Mouse (Mus musculus): ENCODE data around the gene Ret. TPM values are rescaled to one million over a fixed set of nuclear protein-coding genes. Genes with fewer than 3 reads are reported as not detected.

Gene Ret
- polyA plus RNA-seq, 1 experiment from 2014 or later: 6.6 TPM

DNA sequence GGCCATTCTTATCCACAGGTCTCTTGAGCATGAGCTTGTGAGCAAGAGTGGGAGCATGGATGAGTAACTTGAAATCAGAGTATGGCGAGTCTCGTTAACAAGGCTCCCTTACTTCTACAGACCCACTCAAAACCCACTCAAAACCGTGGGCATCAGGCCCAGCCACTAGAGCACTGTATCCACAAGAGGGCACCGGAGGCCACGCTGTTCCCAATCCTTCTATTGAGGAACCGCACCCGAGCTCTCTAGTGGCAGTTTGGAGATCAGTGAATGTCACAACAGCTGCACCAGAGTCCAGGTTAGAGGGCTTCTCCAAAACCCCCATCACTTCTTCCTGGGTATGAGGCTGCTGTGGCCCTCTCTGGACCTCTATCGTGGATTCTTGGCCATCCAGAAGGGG, 2.4 kb downstream of the Ret start:
- Histone ChIP-seq H3K4me1 (peaks cover 22% of the 10 kb centered on the region), H3K27me3 (replicated peaks) (peaks cover 45% of the 10 kb centered on the region), H3K9me3 (no peaks in the 10 kb centered on the region), H3K27ac (no peak overlapping the region), H3K9ac (no peak overlapping the region), H3K36me3 (replicated peaks) (no peaks in the 10 kb centered on the region), H3K4me3 (no peak overlapping the region), H3K4me2 (0 out of 2 replicates have a peak overlapping the region, but pooled peaks have one; percentile 99)
- 25% methylated on average over 8 of the region's 8 CpGs for WGBS
- peak; percentile 10; the same call in 1 of the 2 replicates for ATAC-seq (replicated peaks)

DNA sequence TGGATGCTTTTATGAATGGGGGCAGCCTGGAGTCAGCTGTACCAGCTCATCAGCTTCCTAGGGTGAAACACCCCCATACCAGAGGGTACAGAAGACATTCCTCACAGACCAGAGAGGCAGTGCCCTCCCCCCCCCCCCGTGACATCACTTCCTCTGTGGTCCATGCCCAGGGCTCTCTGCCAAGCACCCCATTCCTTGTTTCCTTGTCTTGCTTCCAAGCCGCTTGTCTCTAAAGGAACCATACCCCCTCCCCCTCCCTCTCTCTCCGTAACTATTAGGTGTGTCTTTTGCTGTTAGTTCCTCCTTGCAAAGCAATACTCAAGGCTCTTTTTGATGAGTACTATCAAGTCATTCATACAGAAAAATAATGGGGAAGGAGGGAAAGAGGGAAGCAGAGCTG, 4.6 kb downstream of the Ret start:
- no peak overlapping the region for H3K4me3 ChIP-seq
- H3K36me3 ChIP-seq (replicated peaks): no peaks in the 10 kb centered on the region
- ATAC-seq (replicated peaks): no peak
- H3K27ac ChIP-seq: no peak overlapping the region
- 64% methylated on average over 3 of the region's 3 CpGs for WGBS
- no peak overlapping the region for H3K4me2 ChIP-seq
- peaks cover 17% of the 10 kb centered on the region for H3K4me1 ChIP-seq
- no peaks in the 10 kb centered on the region for H3K9me3 ChIP-seq
- no peak overlapping the region for H3K9ac ChIP-seq
- peaks cover 26% of the 10 kb centered on the region for H3K27me3 ChIP-seq (replicated peaks)

DNA sequence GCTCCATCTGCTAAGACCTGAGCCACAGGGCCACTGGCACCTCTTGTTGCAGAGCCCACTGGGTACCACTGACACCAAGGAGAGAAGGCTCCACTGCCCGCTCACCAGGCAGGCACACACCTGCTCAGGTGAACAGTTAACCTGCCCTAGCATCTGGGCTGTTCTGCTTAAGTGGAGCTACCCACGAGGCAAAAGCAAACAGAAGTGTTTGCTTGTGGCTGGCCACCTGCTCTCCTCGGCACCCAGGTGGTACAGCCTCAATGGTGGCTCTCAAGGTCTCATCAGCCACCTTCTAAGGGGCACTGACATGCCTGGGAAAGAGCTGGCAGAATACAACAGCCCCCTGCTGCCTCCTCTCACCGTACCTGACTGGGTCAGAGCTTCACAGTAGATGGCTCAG, 5.3 kb downstream of the Ret start:
- 64% methylated on average over 4 of the region's 4 CpGs for WGBS
- no peak for ATAC-seq (replicated peaks)

DNA sequence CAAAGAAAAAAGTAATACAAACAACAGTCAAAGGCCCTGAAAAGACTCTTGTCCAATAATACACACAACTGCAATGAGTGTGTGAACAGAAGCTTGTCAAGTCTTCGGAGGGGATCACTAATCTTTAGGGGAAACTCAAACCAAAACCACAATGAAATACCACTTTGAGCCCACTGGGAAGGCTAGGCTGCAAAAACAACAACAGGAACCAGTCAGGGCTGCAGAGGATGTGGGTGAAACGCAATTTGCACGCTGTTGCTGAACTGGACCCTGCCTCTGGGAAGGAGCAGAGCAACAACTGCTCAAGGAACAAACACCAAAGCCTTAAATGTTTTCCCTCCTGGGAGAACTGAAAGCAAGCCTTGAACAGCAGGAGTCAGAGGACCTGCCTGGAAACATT, 7.8 kb downstream of the Ret start:
- H3K36me3 ChIP-seq (replicated peaks): no peaks in the 10 kb centered on the region
- 72% methylated on average over 3 of the region's 3 CpGs for WGBS
- H3K27ac ChIP-seq: no peak overlapping the region
- H3K9me3 ChIP-seq: no peaks in the 10 kb centered on the region
- H3K9ac ChIP-seq: no peak overlapping the region
- no peak overlapping the region for H3K4me2 ChIP-seq
- no peak overlapping the region for H3K4me3 ChIP-seq
- H3K4me1 ChIP-seq: no peaks in the 10 kb centered on the region
- peaks cover 5% of the 10 kb centered on the region for H3K27me3 ChIP-seq (replicated peaks)
- ATAC-seq (replicated peaks): no peak

More for the DNA sequence above, 5.3 kb downstream of the Ret start:
- Histone ChIP-seq H3K4me3 (no peak overlapping the region), H3K27ac (no peak overlapping the region), H3K27me3 (replicated peaks) (peaks cover 23% of the 10 kb centered on the region), H3K36me3 (replicated peaks) (no peaks in the 10 kb centered on the region), H3K9ac (no peak overlapping the region), H3K9me3 (no peaks in the 10 kb centered on the region), H3K4me1 (peaks cover 10% of the 10 kb centered on the region), H3K4me2 (no peak overlapping the region)

DNA sequence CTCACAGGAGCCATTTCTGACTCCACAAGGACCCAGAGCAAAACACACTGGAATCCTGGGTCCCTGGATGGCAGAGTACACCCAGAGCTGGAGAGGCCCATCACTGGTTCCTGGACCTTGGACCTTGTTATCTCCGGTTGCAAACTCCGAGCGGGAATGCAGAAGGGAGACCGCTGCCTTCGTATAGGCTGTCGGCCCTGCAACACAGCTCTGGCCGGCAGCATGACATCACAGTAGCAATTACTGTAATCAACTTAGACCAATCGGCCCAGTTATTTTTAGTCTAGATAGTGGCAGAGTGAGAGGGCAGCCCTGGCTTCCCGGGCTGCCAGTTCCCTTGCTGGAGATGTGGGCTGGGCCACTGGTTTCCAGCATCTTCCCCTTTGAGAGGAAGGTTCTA, 8.9 kb downstream of the Ret start:
- no peak overlapping the region for H3K4me2 ChIP-seq
- 88% methylated on average over 9 of the region's 9 CpGs for WGBS
- ATAC-seq (replicated peaks): no peak

DNA sequence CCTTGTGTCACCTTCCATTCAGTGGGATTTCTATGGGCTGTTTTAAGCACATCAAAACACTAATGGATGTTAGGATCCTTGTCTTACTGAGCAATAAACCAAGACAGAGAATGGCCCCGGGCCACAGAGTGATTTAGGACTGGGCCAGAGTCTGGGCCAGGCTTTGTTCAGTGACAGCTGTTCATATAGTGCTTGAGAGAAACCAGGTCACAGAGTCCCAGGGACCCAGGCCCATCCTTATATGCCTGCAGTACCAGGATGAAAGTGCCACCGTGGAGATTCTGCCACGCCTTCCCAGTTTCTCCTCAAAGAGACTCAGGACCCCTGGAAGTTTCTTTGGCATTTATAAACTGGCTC, 10.3 kb downstream of the Ret start:
- ATAC-seq (replicated peaks): no peak
- no peaks in the 10 kb centered on the region for H3K36me3 ChIP-seq (replicated peaks)
- WGBS: 86% methylated on average over 3 of the region's 3 CpGs
- H3K9ac ChIP-seq: no peak overlapping the region
- no peak overlapping the region for H3K27ac ChIP-seq
- no peaks in the 10 kb centered on the region for H3K4me1 ChIP-seq
- H3K4me3 ChIP-seq: no peak overlapping the region
- H3K9me3 ChIP-seq: no peaks in the 10 kb centered on the region
- no peaks in the 10 kb centered on the region for H3K27me3 ChIP-seq (replicated peaks)
- no peak overlapping the region for H3K4me2 ChIP-seq

More for the DNA sequence above, 8.9 kb downstream of the Ret start:
- H3K27me3 ChIP-seq (replicated peaks): no peaks in the 10 kb centered on the region
- no peaks in the 10 kb centered on the region for H3K36me3 ChIP-seq (replicated peaks)
- H3K4me1 ChIP-seq: no peaks in the 10 kb centered on the region
- no peak overlapping the region for H3K9ac ChIP-seq
- no peak overlapping the region for H3K27ac ChIP-seq
- H3K9me3 ChIP-seq: no peaks in the 10 kb centered on the region
- no peak overlapping the region for H3K4me3 ChIP-seq

DNA sequence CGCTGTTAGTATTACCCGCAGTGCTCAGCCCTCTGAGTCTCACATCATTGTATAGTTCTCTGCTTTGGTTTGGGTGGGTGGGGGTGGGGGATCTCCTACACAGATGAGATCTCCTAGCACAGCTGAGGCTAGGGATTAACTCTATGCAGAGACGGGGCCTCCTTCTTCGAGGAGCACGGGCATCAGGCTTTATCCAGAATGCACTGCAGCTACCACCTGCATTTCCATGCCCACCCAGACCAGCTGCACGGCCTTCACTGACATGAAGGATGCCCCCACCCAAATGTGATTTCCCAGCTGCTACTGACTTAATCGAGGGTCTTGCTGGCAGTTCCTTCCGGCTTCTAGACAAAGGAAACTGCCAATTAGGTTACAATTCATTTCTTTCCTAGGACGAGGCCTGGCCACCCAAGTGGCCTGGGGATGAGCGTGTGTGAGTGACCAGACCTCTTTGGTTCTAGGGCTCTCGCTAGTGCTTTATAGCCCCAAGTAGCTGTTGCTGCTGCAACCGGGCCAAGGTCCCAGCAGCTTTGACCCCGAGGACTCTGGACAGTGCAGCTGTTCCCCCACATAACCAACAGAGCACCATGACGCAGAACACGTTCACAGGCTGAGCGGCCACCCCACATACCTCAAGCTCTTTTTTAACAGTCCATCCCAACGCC, 10.8 kb downstream of the Ret start:
- Histone ChIP-seq H3K36me3 (replicated peaks) (no peaks in the 10 kb centered on the region), H3K4me2 (no peak overlapping the region)
- 44% methylated on average over 17 of the region's 17 CpGs for WGBS

DNA sequence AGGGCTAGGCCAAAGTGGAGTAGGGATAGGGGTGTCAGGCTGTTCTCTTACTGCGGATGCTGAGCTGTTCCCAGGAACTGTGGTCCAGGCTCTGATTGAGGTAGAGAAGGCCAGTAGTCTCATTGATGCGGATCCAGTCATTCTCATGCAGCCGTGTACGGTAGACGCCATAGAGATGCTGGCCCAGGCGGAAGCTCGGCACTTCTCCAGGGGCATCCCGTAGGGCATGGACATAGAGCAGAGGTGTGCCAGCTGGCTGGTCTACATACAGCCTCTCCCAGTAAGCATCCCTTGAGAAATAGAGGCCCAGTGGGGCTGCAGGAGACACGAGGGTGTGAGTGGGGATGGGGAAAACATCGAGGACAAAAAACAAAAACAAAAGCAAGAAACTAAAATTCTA, 13.4 kb downstream of the Ret start:
- Histone ChIP-seq H3K27ac (no peak overlapping the region), H3K4me2 (no peak overlapping the region), H3K4me3 (no peak overlapping the region), H3K9me3 (no peaks in the 10 kb centered on the region), H3K27me3 (replicated peaks) (no peaks in the 10 kb centered on the region), H3K36me3 (replicated peaks) (no peaks in the 10 kb centered on the region), H3K4me1 (peaks cover 3% of the 10 kb centered on the region; the same call in 1 of the 2 replicates), H3K9ac (no peak overlapping the region)
- WGBS: 89% methylated on average over 10 of the region's 10 CpGs
- ATAC-seq (replicated peaks): no peak

More for the DNA sequence above, 10.8 kb downstream of the Ret start:
- Histone ChIP-seq H3K27ac (no peak overlapping the region), H3K9ac (no peak overlapping the region), H3K4me3 (no peak overlapping the region), H3K4me1 (no peaks in the 10 kb centered on the region), H3K9me3 (no peaks in the 10 kb centered on the region), H3K27me3 (replicated peaks) (no peaks in the 10 kb centered on the region)
- no peak for ATAC-seq (replicated peaks)

DNA sequence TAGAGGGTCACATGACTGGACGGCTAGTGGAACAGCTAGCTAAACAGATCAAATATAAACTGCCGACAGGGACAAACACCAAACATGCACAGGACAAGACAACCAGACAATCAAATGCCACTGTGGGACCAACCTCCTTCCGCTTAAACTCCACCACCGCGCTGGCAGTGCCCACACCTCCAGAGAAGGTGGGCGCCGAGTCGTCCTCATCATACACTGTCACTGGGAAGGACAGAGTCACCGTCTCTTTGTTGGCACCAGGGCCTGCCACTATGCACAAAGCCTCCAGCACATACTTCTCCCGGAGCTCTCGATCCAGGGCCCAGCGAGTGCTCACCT, 17.5 kb downstream of the Ret start:
- H3K9ac ChIP-seq: no peak overlapping the region
- no peaks in the 10 kb centered on the region for H3K36me3 ChIP-seq (replicated peaks)
- no peaks in the 10 kb centered on the region for H3K27me3 ChIP-seq (replicated peaks)
- peak; percentile 46; the same call in 1 of the 2 replicates for ATAC-seq (replicated peaks)
- WGBS: 75% methylated on average over 12 of the region's 12 CpGs
- no peak overlapping the region for H3K27ac ChIP-seq
- no peaks in the 10 kb centered on the region for H3K9me3 ChIP-seq
- no peak overlapping the region for H3K4me3 ChIP-seq
- no peak overlapping the region for H3K4me2 ChIP-seq
- peaks cover 3% of the 10 kb centered on the region; the same call in 1 of the 2 replicates for H3K4me1 ChIP-seq

DNA sequence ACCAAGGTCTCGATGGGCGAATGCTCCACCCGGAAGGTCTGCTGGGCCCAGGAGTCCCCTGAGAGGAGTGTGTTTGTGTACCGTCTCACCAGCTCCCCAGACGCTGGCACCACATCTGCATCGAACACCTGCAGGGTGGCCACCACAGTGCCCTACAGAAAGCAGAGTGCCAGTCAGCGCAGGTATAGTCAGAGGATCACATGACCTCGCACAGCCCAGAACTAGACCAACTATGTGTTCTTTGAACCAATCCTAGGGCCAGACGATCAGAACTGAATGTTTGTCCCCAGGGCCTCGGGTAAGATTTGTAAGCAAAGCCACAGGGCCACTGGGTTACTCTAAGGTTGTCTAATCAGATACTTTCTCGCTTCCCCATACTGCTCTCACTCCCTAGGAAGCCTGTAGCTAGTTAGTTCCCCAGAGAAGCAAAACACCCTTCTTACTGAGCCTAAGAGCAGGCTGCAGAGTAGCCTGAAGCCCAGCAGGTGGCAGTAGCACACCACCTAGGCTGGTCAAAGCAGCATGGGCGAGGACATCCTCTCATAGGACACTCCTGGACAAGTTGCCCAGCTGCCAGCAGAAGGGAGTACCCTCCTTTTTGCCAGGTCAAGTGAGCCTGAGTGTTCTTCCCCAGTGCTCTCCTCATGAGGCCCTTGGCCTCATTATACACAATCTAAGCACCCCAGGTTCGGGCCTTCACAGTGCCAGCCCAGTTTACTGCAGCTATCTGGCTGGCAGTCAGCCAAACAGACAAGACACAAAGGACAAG, 18.0 kb downstream of the Ret start:
- H3K27me3 ChIP-seq (replicated peaks): no peaks in the 10 kb centered on the region
- H3K36me3 ChIP-seq (replicated peaks): no peaks in the 10 kb centered on the region
- H3K4me3 ChIP-seq: no peak overlapping the region
- peak; percentile 90 for ATAC-seq (replicated peaks)
- peaks cover 3% of the 10 kb centered on the region; the same call in 1 of the 2 replicates for H3K4me1 ChIP-seq
- 59% methylated on average over 13 of the region's 13 CpGs for WGBS
- no peak overlapping the region for H3K4me2 ChIP-seq
- H3K9me3 ChIP-seq: no peaks in the 10 kb centered on the region
- no peak overlapping the region for H3K9ac ChIP-seq
- no peak overlapping the region for H3K27ac ChIP-seq

DNA sequence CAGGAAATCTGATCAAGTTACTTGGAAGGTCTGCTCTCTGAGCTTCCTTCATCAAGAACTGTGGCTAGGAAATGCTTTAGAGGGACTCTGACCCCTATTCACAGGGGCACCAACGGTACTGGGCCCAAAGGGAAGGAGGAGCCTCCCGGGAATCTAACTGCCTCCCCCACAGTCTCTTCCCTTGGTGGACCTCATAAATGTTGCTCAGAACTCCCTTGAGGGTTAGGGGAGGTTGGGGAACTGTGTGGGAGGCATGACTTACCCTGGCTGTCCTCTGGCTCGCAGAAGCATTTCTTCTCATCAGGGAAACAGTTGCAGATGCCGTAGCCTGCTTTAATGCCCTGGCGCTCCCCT, 23.6 kb downstream of the Ret start:
- no peaks in the 10 kb centered on the region for H3K36me3 ChIP-seq (replicated peaks)
- H3K4me1 ChIP-seq: no peaks in the 10 kb centered on the region
- no peak for ATAC-seq (replicated peaks)
- no peak overlapping the region for H3K4me3 ChIP-seq
- H3K9me3 ChIP-seq: no peaks in the 10 kb centered on the region
- no peaks in the 10 kb centered on the region for H3K27me3 ChIP-seq (replicated peaks)
- 88% methylated on average over 5 of the region's 5 CpGs for WGBS
- H3K9ac ChIP-seq: no peak overlapping the region
- H3K4me2 ChIP-seq: no peak overlapping the region
- H3K27ac ChIP-seq: no peak overlapping the region

DNA sequence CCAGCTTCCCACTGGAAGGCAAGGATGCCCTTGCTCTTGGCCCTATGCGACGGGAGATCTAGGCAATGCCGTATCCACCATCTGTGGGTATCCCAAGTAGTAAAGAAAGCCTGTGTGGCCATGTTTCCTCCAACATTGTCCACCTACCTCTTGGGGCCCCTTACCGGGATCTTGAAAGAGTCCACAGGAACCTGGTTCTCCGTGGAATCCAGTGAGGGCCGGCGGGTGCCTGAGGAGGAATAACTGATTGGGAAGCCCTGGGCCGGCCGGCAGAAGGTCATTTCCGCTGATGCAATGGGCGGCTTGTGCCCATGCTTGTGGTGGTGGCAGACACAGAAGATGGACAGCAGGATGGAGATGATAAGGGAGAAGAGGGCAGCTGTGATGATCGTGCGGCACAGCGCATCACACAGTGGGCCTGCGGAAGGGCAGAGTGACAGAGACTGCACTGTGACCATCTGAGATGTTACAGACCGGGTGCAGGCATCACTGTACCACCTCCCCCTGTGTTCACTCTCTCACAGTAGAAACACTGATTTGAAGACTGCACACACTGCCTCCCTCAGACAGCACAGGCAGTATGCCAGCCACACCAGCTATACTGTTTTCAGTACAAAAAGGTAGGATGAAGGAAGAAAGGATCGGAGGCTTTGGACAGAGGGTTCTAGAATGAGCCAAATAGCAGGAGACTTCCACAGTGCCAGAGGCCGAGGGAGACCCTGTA, 24.1 kb downstream of the Ret start:
- no peak overlapping the region for H3K4me3 ChIP-seq
- H3K27me3 ChIP-seq (replicated peaks): no peaks in the 10 kb centered on the region
- no peak overlapping the region for H3K4me2 ChIP-seq
- no peak overlapping the region for H3K27ac ChIP-seq
- H3K4me1 ChIP-seq: no peaks in the 10 kb centered on the region
- H3K9ac ChIP-seq: no peak overlapping the region
- WGBS: 93% methylated on average over 18 of the region's 18 CpGs
- H3K9me3 ChIP-seq: no peaks in the 10 kb centered on the region
- H3K36me3 ChIP-seq (replicated peaks): no peaks in the 10 kb centered on the region
- no peak for ATAC-seq (replicated peaks)
